Mouse (Mus musculus): ENCODE results near the gene Gm11037.

- TF ChIP-seq POLR2A (IDR thresholded peaks at IDR 0.05; ENCODE audit: extremely low read depth, insufficient read depth, low read length) (no peak), CTCF (IDR thresholded peaks at IDR 0.05; ENCODE audit: extremely low read depth, insufficient read depth, low read length) (no peak)
Measured at GRCm38 (mm10) chr2:131167984-131168383, 34.7 kb downstream of the Gm11037 start.
